Mouse (Mus musculus): ENCODE results near the gene Rhbdd2.
"Not testable (repeated sequence)": the region's sequence is repeated elsewhere in the genome, so short reads cannot be mapped to it uniquely, and the experiment has no call there.

The Rhbdd2 gene

GRCm38 (mm10) chr5:135632117-135632796 is at the start of gene Rhbdd2:
Gene Rhbdd2 (plus strand): TSS chr5:135632618.
- peak; percentile 98 for DNase-seq (ENCODE audit: extremely low spot score, low spot score)

- DNase-seq (ENCODE audit: extremely low spot score, low spot score): no peak
Observed at GRCm38 (mm10) chr5:135585691-135586090, 46.7 kb upstream of the Rhbdd2 start.

- DNase-seq (ENCODE audit: extremely low spot score, low spot score): no peak
Observed at GRCm38 (mm10) chr5:135587764-135588163, 44.7 kb upstream of the Rhbdd2 start.

GRCm38 (mm10) chr5:135589996-135590784 is 42.2 kb upstream of the Rhbdd2 start:
- no peak for DNase-seq (ENCODE audit: extremely low spot score, low spot score)

GRCm38 (mm10) chr5:135604643-135605042 is 27.8 kb upstream of the Rhbdd2 start:
- not testable (repeated sequence) for DNase-seq (ENCODE audit: extremely low spot score, low spot score)

GRCm38 (mm10) chr5:135606717-135607116 is 25.7 kb upstream of the Rhbdd2 start:
- DNase-seq (ENCODE audit: extremely low spot score, low spot score): not testable (repeated sequence)

- DNase-seq (ENCODE audit: extremely low spot score, low spot score): no peak
Observed at GRCm38 (mm10) chr5:135607581-135607980, 24.8 kb upstream of the Rhbdd2 start.

- no peak for DNase-seq (ENCODE audit: extremely low spot score, low spot score)
Observed at GRCm38 (mm10) chr5:135609794-135610193, 22.6 kb upstream of the Rhbdd2 start.

GRCm38 (mm10) chr5:135619741-135620140 is 12.7 kb upstream of the Rhbdd2 start:
- DNase-seq (ENCODE audit: extremely low spot score, low spot score): not testable (repeated sequence)

GRCm38 (mm10) chr5:135620526-135620925 is 11.9 kb upstream of the Rhbdd2 start:
- DNase-seq (ENCODE audit: extremely low spot score, low spot score): no peak

GRCm38 (mm10) chr5:135621725-135622124 is 10.7 kb upstream of the Rhbdd2 start:
- DNase-seq (ENCODE audit: extremely low spot score, low spot score): no peak

GRCm38 (mm10) chr5:135623006-135623563 is 9.3 kb upstream of the Rhbdd2 start:
- no peak for DNase-seq (ENCODE audit: extremely low spot score, low spot score)

GRCm38 (mm10) chr5:135628916-135629315 is 3.5 kb upstream of the Rhbdd2 start:
- DNase-seq (ENCODE audit: extremely low spot score, low spot score): no peak

- no peak for DNase-seq (ENCODE audit: extremely low spot score, low spot score)
Observed at GRCm38 (mm10) chr5:135629401-135629800, 3.0 kb upstream of the Rhbdd2 start.

GRCm38 (mm10) chr5:135630598-135630997 is 1.8 kb upstream of the Rhbdd2 start:
- DNase-seq (ENCODE audit: extremely low spot score, low spot score): no peak

GRCm38 (mm10) chr5:135632797-135633144 is 353 bp downstream of the Rhbdd2 start:
- no peak for DNase-seq (ENCODE audit: extremely low spot score, low spot score)

- no peak for DNase-seq (ENCODE audit: extremely low spot score, low spot score)
Observed at GRCm38 (mm10) chr5:135639760-135640458, 7.5 kb downstream of the Rhbdd2 start.

GRCm38 (mm10) chr5:135640459-135640789 is 8.0 kb downstream of the Rhbdd2 start:
- no peak for DNase-seq (ENCODE audit: extremely low spot score, low spot score)

GRCm38 (mm10) chr5:135641028-135641427 is 8.6 kb downstream of the Rhbdd2 start:
- no peak for DNase-seq (ENCODE audit: extremely low spot score, low spot score)

- no peak for DNase-seq (ENCODE audit: extremely low spot score, low spot score)
Observed at GRCm38 (mm10) chr5:135642686-135643551, 10.5 kb downstream of the Rhbdd2 start.

- DNase-seq (ENCODE audit: extremely low spot score, low spot score): no peak
Observed at GRCm38 (mm10) chr5:135643552-135643842, 11.1 kb downstream of the Rhbdd2 start.
